Mouse (Mus musculus) ES-Bruce4 (cell line): ENCODE measurements around the gene Fam71a. TPM values are rescaled to one million over a fixed set of nuclear protein-coding genes. Genes with fewer than 3 reads are reported as not detected.

Experiments
- H3K27ac ChIP-seq: 2 replicates; pipeline ENCODE4 v1.5.1; 2012; ENCODE audit warnings: low read length, inconsistent platforms; ENCODE audit not compliant: insufficient read depth
- H3K27me3 ChIP-seq: 2 replicates; pipeline ENCODE4 v1.6.1; 2012; ENCODE audit warnings: mild to moderate bottlenecking, low read length, inconsistent platforms; ENCODE audit not compliant: control insufficient read depth, poor library complexity, insufficient read depth, severe bottlenecking
- H3K36me3 ChIP-seq: 2 replicates; pipeline ENCODE4 v1.6.1; 2012; ENCODE audit warnings: inconsistent platforms, mild to moderate bottlenecking, low read length, moderate library complexity; ENCODE audit not compliant: control insufficient read depth, poor library complexity, insufficient read depth, severe bottlenecking
- H3K4me1 ChIP-seq: one replicate; pipeline ENCODE4 v1.8.1; 2011; ENCODE audit warnings: low read length; ENCODE audit not compliant: control insufficient read depth, insufficient read depth
- H3K4me3 ChIP-seq: 2 replicates; pipeline ENCODE4 v1.5.1; 2011; ENCODE audit warnings: low read depth, mild to moderate bottlenecking, low read length
- H3K9ac ChIP-seq: 2 replicates; pipeline ENCODE4 v1.6.1; 2012; ENCODE audit warnings: low read depth, mild to moderate bottlenecking, inconsistent platforms; ENCODE audit not compliant: poor library complexity, severe bottlenecking
- H3K9me3 ChIP-seq: replicated peaks from 2 replicates; pipeline ENCODE4 v1.6.1; 2012; ENCODE audit warnings: mild to moderate bottlenecking, low read length, inconsistent platforms; ENCODE audit not compliant: control insufficient read depth, poor library complexity, insufficient read depth, severe bottlenecking
- CTCF ChIP-seq: IDR thresholded peaks from one replicate; pipeline ENCODE4 v1.8.1; 2011; ENCODE audit warnings: low read depth, low read length
- EP300 ChIP-seq: IDR thresholded peaks from 2 replicates; pipeline ENCODE4 v1.6.1; 2011; ENCODE audit warnings: low read depth, low read length; ENCODE audit not compliant: insufficient read depth
- POLR2A ChIP-seq: IDR thresholded peaks from one replicate; pipeline ENCODE4 v1.8.1; 2011; ENCODE audit warnings: low read length; ENCODE audit not compliant: insufficient read depth
- polyA plus RNA-seq: library from polyadenylated mRNA; stranded (reverse); fragments of >200 nt; gene quantifications from 2 replicates; pipeline ENCODE4 v1.2.4, GENCODE M21; 2011; ENCODE audit warnings: low read depth; ENCODE audit not compliant: missing spikeins, insufficient read depth, insufficient read length

Fam71a gene
- polyA plus RNA-seq, 1 experiment = not detected

- TF ChIP-seq CTCF = no peak
- TF ChIP-seq EP300 = no peak
- TF ChIP-seq POLR2A = no peak
- no peak overlapping the region for H3K9ac ChIP-seq
- H3K27me3 ChIP-seq = no peaks in the 10 kb centered on the region
- H3K36me3 ChIP-seq = no peaks in the 10 kb centered on the region
- H3K4me1 ChIP-seq = no peaks in the 10 kb centered on the region
- H3K9me3 ChIP-seq = no peaks in the 10 kb centered on the region
- no peak overlapping the region for H3K4me3 ChIP-seq
- no peak overlapping the region for H3K27ac ChIP-seq
Observed at GRCm38 (mm10) chr1:191135406-191135805, 29.2 kb downstream of the Fam71a start.

DNA sequence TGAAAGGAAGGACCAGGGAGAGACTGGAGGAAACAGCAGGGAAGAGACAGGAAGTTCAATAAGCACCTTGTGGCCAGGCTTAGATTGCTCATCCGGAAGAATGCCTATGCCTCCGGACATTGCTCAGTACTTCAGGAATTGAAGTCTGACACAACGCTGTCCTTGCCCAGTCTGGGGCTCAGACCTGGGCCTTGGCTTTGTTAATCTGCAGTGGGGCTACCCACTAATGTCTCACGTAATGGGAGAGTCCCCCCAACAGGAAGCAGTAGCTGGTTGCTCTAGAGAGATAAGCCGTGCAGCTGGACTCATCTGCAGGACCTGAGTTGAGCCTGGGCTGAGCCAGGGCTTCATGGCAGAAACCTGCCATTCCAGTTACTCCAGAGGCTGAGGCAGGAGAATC, 31.7 kb downstream of the Fam71a start:
- no peak for TF ChIP-seq EP300
- no peak for TF ChIP-seq POLR2A
- no peak for TF ChIP-seq CTCF

GRCm38 (mm10) chr1:191132240-191132639, 32.4 kb downstream of the Fam71a start:
- Histone ChIP-seq H3K4me1 (no peaks in the 10 kb centered on the region), H3K27me3 (no peaks in the 10 kb centered on the region), H3K4me3 (no peak overlapping the region), H3K9ac (no peak overlapping the region), H3K27ac (no peak overlapping the region), H3K9me3 (no peaks in the 10 kb centered on the region; the same call in 1 of the 2 replicates), H3K36me3 (no peaks in the 10 kb centered on the region)
- no peak for TF ChIP-seq POLR2A

More for the DNA sequence above, 31.7 kb downstream of the Fam71a start:
- H3K27me3 ChIP-seq = no peaks in the 10 kb centered on the region
- no peaks in the 10 kb centered on the region for H3K4me1 ChIP-seq
- no peaks in the 10 kb centered on the region for H3K36me3 ChIP-seq
- no peak overlapping the region for H3K27ac ChIP-seq
- H3K9me3 ChIP-seq = no peaks in the 10 kb centered on the region; the same call in 1 of the 2 replicates
- no peak overlapping the region for H3K9ac ChIP-seq
- no peak overlapping the region for H3K4me3 ChIP-seq

DNA sequence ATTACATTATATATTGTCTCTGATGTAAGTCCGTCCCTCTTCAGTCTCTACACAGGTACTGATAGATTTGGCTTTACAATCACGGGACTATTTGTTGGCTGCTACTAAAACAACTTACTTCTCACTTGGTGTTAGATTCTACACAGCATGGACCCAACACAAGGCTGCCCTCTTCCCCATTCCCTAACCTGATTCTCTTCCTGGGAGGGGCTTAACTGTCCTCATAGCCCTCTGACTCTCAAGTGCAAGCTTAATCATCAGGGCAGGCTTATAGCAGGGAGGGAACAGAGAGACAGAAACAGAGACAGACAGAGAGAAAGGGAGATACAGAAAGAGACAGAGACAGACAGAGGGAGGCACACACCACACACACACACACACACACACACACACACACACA, 32.9 kb downstream of the Fam71a start:
- no peaks in the 10 kb centered on the region for H3K36me3 ChIP-seq
- no peaks in the 10 kb centered on the region for H3K27me3 ChIP-seq
- no peak overlapping the region for H3K4me3 ChIP-seq
- H3K9me3 ChIP-seq = no peaks in the 10 kb centered on the region; the same call in 1 of the 2 replicates
- no peak overlapping the region for H3K9ac ChIP-seq
- TF ChIP-seq CTCF (no peak), EP300 (no peak), POLR2A (no peak)
- no peak overlapping the region for H3K27ac ChIP-seq
- H3K4me1 ChIP-seq = no peaks in the 10 kb centered on the region

DNA sequence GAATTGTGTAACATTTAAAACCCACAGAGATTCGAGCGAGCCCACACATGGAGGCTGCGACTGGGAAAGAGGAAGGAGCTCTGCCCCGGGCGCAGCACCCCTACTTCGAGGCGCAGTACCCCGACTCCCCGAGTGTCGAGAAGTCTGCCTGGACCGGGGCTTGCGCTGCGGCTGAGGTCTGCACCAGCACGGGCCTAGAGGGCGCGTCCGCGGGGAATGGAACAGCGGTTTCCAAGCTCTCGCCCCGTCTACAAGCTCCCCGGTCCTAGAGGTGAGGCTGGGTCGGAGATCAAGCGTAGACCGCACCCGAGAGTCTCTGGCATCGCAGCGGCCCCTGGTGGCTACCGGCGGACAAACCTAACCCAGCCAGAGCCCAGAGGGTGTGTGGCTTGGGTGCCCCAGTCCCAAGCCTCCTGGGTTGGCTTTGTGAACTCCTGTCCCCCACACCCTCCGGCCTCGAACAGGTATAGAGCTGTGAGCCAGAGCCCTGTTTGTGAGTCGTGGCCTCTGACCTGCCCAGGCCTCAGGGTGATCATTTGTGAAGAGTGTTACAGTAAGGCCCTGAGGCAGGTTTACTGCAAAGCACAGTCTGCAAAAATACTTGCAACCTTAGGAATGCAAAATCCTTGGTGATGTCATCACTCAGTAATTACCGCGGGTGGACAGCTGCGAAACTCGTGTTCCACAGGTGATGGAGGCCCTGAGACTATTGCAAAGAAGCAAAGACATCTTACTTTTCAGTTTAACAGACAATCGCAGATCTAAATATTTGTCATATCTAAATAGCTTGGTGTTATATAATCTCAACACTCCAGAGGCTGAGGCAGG, 38.6 kb downstream of the Fam71a start:
- Histone ChIP-seq H3K4me3 (peak overlapping the region; percentile 55), H3K9ac (no peak overlapping the region), H3K4me1 (no peaks in the 10 kb centered on the region), H3K9me3 (no peaks in the 10 kb centered on the region; the same call in 1 of the 2 replicates), H3K36me3 (no peaks in the 10 kb centered on the region), H3K27me3 (no peaks in the 10 kb centered on the region), H3K27ac (no peak overlapping the region)
- TF ChIP-seq CTCF (peak; percentile 79), EP300 (no peak), POLR2A (no peak)

- no peaks in the 10 kb centered on the region for H3K9me3 ChIP-seq
- no peaks in the 10 kb centered on the region for H3K36me3 ChIP-seq
- H3K27me3 ChIP-seq = 0 out of 2 replicates have a peak, but pooled peaks cover 2% of the 10 kb centered on the region
- no peak overlapping the region for H3K9ac ChIP-seq
- TF ChIP-seq CTCF = no peak
- TF ChIP-seq POLR2A = no peak
- TF ChIP-seq EP300 = no peak
- no peaks in the 10 kb centered on the region for H3K4me1 ChIP-seq
- H3K27ac ChIP-seq = no peak overlapping the region
- no peak overlapping the region for H3K4me3 ChIP-seq
Observed at GRCm38 (mm10) chr1:191124288-191124687, 40.3 kb downstream of the Fam71a start.
